Mouse (Mus musculus) spleen, adult 2 months (tissue): ENCODE measurements around the gene Msh3.

Experiments
- CTCF ChIP-seq: fragments of 200-500 bp; IDR thresholded peaks from 2 replicates; pipeline ENCODE4 v1.5.1; 2011; ENCODE audit warnings: mild to moderate bottlenecking, inconsistent platforms; ENCODE audit not compliant: insufficient read depth, insufficient read length, insufficient replicate concordance; ENCODE audit errors: extremely low read depth
- POLR2A ChIP-seq: fragments of 200-500 bp; IDR thresholded peaks from 2 replicates; pipeline ENCODE4 v1.6.1; 2011; ENCODE audit warnings: low read depth, low read length, inconsistent platforms

- TF ChIP-seq POLR2A = no peak
- TF ChIP-seq CTCF = no peak
These were observed 93.5 kb downstream of the Msh3 start for GRCm38 (mm10) chr13:92261329-92261728.
